Mouse (Mus musculus) left cerebral cortex, adult 11 months (tissue): ENCODE measurements at regions not wholly inside any gene's neighbourhood (a gene's known extent, or its start where the extent isn't known, plus 50 kb on each side); places are given as distances from the start of the nearest gene placed in this dataset.
"Not testable (repeated sequence)": the region's sequence is repeated elsewhere in the genome, so short reads cannot be mapped to it uniquely, and the experiment has no call there.

Experiments
- DNase-seq: peaks from one replicate; pipeline ENCODE4 v3.0.0; 2022; ENCODE audit warnings: low spot score

DNA sequence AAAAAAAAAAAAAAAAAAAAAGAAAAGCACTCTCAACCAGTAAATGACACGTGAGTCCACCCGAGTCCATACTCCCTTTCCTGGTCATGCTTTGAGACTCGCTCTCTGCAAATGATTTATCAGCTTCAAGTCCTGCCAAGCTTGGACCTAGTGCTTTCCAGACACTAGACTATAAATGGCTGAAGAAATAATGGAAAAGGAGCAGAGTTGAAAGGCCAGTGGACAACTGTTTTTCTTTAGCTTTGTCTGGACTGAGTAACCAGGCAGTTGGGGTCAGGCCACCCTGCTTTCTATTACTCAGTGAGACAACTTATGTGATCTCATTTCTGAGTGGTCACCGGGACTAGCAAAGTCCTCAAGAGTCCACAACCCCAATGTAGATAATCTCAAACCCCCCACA lies 112.9 kb downstream of the Kcns3 start:
- no peak for DNase-seq

DNA sequence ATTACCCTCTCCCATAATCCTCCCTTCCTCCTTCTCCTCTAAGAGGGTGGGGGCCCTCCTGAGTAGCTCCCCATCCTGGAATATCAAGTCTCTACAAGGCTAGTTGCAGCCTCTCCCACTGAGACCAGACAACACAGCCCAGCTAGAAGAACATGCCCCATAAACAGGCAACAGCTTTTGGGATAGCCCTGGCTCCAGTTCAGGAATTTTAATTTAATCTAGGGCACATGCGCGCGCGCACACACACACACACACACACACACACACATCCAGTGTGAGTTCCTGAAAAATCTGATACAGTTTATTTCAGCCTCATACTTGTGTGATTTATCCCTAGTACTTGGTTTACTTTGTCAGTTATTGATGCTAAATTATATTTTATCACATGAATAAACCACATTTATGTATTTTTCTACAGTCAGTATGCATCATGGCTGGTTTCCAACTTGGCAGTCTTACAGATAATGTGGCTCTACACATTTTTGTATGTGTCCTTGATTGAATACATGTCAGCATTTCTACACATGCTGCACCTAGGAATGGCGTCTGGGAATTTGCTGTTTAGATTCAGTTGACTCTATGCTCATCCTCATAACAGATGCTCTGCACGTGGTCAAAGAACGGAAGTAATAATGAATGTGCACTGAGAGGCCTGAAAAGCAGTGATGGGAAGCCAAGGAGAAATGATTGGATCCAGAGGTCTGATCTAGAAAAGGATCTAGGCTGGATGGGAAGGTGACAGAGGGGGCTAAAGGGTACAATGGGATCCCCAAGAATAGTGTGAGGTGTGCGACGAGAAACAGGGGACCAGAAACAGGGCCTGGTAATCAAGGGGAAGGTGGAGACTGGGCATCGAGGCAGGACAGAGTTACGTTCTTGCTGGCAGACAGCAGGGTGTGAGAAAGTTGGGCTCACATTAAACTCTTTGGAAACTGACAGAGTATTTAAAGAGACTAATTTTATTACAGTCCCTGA lies 130.0 kb downstream of the Kcns3 start:
- no peak for DNase-seq

DNA sequence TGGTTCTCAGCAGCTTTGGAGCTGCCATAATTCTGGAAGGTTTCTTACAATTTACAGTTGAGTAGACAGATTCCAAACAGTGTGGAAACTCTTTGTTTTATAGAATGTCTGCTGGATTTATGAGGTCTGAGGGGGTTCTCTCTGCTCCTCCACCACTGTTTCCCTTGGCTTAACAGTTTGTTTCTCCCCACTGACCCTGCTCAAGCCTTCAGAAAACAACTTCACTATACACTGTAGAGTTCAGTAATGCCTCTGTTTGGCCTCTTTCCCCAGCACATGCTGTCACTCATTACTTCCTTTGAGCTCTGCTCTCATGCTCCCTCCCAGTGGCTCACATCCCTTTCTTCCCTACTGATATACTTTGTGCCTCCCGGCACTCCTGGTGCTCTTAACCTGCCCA lies 139.7 kb downstream of the Kcns3 start:
- DNase-seq: no peak

DNA sequence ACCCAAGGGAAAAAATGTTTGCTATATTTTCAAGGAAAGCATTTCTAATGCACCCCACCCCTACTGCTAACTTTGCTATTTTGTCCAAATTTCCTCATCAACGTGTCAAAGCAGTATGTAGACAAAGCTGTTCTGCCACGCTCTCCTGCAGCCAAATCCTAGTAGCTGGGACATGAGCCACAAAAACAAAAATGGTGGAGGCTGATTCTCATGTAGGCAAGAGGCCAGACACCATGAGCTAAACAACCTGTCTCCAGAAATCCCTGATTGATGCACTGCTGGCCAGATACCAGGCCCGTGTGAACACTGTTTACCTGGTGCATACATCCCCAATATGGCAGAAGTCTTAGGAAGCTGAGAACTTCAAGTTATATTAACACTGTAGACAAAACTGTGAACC lies 166.6 kb downstream of the Kcns3 start:
- no peak for DNase-seq

DNA sequence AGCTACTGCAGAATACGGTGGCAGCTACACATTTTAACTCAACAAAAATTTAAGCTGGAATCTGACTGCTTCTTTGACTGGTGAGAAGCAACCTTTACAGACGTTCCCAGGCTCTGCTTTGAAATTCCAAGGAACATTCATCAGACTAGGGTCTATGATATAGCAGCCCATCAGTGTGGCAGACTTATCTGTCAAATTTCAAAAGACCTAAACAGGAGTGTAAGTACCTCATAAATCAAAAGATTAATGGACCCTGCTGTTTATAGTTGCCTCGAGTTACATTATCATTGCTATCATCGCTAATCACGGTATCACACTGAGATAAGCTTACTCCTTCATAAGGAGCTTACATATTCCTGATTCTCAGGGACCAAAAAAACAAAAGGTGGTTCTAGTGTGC lies 201.7 kb downstream of the Kcns3 start:
- DNase-seq: no peak

DNA sequence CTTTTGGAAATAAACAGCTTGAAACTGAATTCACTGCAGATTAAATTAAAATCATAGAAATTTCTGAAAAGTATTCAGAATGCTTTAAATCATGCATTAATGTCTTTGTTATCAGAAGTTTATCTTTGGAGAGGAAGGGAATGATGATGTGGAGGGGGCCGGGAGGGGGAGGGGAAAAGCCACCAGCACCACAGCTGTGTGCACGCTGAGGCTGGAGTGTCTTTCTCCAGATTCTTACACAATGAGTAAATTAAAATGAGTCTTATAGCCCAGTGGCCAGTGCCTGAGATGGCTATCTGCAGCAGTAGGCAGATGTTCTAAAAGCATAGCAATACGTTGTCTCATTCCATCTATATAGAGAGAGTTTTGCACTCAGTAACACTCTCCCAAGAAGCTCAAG lies 209.8 kb downstream of the Kcns3 start:
- DNase-seq: no peak

DNA sequence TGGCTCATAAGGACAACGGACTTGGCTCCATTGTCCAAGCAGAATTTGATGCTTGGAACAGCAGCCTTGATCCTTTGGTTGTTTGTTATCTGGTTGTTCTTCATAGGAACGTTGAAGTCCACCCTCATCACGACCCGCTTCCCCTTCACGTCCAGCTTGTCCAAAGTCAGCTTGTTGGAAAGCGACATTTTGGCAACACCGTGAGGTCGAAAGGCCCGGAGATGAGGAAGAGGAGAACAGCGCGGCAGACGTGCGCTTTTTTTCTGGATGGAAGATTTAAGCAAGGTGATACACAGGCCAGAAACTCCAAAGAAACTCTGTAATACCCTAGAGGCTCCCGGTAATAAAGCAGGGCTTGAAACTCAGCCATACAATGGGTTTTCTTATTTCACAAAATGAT lies 250.8 kb downstream of the Kcns3 start:
- not testable (repeated sequence) for DNase-seq

DNA sequence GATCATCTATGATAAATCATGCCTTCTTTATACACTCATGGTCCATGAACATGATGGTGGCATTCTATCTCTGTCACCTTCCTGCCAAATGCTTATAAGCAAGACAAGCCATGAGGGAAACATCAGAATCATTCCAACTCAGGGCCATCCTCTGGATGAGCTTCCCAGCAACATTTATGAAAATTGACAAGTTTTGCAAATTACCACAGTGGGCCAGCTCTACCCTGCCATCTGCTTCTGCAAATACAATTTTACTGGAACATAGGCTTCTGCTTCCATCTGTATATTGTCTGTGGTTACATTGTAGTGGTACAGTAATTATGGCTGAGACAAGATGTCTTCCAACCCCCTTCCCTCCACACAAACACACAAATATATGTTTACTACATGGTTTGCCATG lies 272.1 kb downstream of the Kcns3 start:
- no peak for DNase-seq

DNA sequence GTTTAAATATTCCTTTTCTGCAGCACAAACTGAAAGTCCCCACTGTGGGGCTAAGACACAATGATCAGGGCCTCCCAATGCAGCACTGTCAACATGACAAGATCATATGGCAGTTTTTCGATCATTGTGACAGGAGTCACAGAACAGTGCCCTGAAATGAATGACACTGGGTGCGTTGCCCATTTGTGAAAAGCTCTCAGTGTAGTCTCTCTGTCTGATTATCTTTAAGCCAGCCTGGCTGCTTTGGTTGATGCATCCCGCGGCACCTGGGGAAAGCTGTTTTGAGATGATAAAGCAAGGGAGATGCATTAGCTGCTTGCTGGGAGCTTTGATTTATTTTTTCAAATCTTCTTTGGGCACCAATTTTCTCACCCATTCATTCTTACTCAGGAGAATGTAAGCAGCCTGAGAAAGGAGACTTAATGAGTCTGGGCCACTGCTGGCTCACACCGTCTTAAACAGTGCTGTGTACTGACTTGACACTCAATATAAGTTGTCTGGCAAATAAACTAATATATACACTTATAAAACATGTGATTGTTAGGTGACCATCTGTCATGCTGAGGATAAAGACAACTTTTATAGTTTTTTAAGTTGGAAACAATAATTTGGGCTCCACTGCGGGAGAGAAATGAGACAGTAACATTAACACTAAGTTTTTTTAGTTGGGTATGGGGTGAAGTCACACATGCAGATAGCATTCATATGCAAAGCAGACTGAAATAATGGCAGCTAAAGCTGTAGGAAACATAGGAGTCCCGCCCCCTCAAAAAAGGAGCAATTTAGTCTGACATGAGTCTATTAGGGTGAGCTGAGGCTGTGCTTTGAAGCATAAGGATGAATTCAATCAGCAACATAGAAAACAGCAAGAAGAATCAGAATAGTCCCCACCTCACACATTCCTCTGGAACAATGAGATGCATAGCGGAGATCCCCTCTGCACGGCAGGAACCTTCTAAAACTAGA lies 276.0 kb downstream of the Kcns3 start:
- DNase-seq: no peak

DNA sequence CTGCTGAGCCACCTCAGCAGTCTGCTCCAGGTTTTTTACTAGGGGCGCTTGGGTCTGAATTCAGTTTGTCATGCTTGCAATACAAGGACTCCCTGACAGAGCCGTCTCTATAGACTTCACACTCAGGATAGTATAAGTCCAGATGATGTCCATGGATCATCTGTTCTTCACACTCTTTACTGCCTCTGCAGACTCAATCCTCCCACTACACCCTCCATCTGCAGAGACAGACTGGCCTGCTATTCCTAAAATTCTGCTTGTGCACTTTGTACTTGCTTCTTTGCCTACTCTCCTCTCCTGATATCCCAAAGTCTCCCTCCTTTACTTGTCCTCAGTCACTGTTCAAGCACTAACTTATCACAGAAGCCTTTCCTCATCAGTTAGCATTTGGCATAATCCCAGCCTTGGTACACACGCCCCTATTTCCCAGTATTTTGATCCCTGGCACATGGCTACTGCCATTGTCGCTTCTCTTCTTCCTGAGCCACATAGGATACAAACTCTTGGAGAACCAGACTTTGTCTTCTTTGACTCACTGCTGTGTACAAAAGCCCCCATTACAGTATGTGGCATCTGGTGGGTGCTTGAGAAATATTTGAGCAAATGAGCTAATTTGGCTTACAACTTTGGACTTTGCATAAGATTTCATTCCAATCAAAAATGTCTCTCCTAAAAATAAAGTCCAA lies 277.0 kb downstream of the Kcns3 start:
- DNase-seq: no peak

DNA sequence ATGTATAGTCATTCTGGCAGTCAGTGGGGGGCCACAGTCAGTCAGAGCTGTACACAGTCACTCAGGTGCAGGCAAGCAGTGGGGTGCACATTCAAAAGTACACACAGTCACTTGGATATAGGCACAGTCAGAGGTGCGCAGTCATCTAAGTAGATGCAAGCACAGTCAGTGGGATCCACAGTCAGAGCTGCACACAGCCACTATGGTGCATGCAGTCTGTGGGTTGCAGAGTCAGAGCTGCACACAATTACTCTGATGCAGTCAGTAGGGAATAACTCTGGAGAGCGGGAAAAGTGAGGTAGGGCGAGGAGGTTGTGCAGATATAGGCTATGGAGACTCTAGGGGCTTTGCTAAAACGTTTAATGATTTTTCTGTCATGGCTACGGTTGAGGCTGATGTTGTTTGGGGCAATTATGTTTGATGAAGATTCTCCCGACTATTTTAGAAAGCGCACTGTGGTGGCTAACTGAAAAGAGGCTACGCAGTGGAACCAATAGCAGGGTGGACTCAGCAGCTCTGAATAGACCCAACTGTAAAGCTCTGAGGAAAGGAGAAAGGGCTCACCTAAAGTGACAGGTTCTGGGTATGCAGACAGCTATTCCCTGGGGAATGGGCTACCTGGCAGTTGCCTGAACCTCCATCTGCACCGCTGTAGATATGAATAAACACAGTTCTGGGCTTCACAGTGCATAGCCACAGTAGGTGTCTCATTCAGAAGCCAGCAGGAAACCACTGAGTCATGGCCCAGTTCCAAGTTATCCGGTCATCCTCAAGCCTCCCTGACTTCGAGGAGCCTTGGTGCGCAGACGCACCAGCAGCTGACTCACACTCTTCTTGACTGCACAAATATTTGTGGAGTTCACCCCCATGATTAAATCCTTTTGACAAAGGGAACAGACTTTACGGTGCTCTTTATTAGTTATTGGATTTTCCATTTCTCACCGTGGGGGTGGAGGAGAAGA lies 282.9 kb downstream of the Kcns3 start:
- DNase-seq: no peak

DNA sequence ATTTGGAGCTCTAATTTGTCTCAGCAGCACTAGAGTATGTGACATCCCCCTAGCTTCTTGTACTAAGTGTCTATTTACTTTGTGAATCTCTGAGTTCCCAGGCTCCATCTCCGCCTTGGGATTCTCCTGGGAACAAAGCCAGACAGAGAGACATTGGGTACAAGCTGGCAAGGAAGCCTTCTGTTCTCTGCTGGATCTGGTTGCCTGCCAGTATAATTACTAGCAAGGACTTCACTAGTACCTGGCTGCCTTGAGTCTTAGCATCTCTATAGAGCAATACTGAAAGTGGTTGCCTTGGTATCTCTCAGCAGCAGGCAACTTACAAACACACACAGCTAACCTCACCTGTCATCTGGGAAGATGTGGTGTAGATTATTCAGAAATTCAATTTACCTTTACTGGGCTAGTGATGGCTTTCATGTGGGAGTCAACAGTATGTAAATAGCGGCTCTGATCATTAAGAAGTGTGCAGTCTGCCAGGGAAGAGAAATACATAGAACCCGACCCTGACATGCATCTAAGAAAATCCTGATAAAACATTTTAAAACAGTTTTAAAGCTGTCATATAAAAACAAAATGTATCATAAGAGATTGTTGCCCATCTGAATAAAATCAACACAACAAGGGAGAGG lies 283.8 kb downstream of the Kcns3 start:
- DNase-seq: peak; percentile 52

DNA sequence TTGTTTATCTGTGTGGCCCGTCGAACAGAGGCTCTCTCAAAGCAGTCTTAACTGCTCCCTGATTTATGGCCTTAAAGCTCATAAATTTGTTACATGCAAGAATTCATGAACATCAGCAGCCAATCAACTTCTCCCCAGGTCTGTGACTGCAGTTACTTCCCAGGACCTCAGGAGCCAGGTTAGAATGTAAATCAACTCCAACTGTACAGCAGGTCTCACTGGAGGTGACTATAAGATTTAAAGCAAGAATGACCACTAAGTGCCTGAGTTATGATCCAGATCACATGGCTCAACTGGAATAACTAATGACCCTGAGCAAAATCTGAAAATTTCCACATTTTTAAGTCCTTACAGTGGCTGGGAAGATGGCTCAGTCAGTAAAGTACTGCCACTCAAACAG lies 285.6 kb downstream of the Kcns3 start:
- no peak for DNase-seq

DNA sequence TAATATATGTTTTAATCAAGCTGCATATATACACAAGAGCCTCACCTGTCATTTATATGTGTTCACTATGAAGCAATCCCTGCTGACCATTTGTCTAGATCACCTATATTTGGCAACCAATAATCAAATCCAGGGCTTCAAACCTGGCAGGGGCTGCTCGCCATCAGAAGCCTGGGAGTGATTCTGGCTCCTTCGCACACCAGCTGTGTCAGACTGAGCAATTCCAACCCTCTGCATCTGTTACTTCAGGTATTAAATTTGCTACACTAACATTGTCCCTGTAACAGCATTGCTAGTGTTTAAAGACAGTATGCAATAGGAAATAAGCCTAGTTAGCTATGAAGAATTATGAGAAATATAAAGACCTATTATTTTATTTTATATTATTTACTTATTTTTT lies 330.5 kb downstream of the Kcns3 start:
- DNase-seq: no peak

DNA sequence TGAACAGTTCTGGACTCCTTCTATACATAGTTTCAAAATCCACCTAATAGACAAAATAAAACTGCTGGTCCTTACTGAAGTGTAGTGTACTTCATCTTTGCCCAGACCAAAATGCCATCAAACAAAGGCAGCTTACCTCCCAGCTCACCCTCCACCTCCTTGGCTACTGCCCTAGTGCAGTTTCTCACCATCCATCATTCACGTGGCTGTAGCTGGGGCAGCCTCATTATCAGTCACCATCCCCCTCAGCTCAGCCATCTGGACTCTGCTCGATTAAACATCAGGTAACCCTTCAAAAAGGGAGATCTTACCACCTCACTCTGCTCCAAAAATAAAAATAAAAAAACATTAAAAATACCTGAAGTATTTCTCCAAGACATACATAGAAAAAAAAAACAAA lies 332.8 kb downstream of the Kcns3 start:
- DNase-seq: no peak

DNA sequence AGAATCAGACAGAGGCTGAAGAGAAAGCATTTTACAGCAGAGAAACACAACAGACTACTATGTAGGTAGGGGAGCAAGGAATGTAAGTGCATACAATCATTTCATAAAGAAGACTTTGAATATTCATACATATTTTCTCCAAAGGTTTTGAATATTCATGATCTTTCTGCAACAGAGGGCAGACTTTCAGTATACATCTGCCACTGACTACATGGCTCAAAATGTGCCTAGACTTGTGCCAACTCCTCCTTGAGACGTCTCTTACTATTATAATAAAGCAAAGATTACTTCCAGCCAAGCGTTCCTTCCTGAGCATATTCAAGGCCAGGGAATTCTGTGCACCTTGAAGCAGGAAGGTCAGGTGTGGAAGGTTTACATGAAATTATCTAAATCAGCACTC lies 333.3 kb downstream of the Kcns3 start:
- no peak for DNase-seq

DNA sequence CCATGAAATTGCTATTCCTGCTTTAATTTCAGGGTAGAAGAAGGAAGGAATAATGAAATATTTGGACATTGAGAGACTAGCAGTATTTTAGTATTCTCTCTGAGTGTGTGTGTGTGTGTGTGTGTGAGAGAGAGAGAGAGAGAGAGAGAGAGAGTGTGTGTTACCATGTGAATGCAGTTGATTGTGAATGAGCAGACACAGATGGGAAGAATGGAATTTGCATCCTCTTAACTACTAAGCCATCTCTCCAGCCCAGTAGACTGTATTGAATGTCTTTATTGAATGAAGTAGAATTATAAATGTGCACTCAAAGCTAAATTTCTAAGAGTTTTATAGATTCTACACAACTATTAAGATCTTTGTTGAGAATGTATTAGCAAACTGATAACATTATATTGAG lies 340.3 kb downstream of the Kcns3 start:
- no peak for DNase-seq

DNA sequence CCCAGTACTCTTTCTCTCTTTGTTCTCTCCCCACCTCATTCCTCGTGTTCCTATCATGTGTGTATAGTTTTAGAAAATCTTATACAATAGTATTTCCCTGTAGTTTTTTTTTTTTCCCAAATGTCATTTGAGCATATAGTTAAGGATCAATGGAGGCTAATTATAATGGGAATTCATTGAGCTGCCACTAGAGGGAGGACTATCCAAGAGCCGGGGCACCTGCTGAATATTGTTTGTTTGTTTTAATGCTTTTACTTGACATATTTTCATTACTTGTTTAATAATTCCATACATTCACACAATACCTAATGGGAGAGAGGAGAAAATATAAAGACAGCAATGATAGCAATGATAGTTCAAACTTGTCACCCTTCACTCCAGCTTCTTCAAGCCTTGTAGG lies 346.4 kb downstream of the Kcns3 start:
- no peak for DNase-seq
